Mouse (Mus musculus) neural tube, embryonic 14.5 days (tissue): ENCODE data around the gene BC005537. TPM values are rescaled to one million over a fixed set of nuclear protein-coding genes. Genes with fewer than 3 reads are reported as not detected.

Experiments
- ATAC-seq: fragments of 200-750 bp; cut with Nextera tagmentation; 2 replicates; pipeline ENCODE4 v1.8.0; 2017; ENCODE audit warnings: low read depth, mild to moderate bottlenecking, moderate TSS enrichment, moderate library complexity
- H3K27ac ChIP-seq: fragments of 300-500 bp; sonication (generic); 2 replicates; pipeline ENCODE4 v1.5.1; 2014; ENCODE audit warnings: low read depth, mild to moderate bottlenecking, control low read depth, low read length, moderate library complexity, mixed read lengths
- H3K27me3 ChIP-seq: fragments of 300-500 bp; sonication (generic); 2 replicates; pipeline ENCODE4 v1.6.1; 2014; ENCODE audit warnings: low read length; ENCODE audit not compliant: control insufficient read depth, insufficient read depth
- H3K36me3 ChIP-seq: fragments of 300-500 bp; sonication (generic); 2 replicates; pipeline ENCODE4 v1.6.1; 2014; ENCODE audit warnings: low read length, mixed read lengths; ENCODE audit not compliant: control insufficient read depth, insufficient read depth
- H3K4me1 ChIP-seq: fragments of 300-500 bp; sonication (generic); 2 replicates; pipeline ENCODE4 v1.6.1; 2014; ENCODE audit warnings: low read length; ENCODE audit not compliant: control insufficient read depth, insufficient read depth
- H3K4me2 ChIP-seq: fragments of 300-500 bp; sonication (generic); 2 replicates; pipeline ENCODE4 v1.6.1; 2014; ENCODE audit warnings: mild to moderate bottlenecking, low read depth, low read length, control low read depth
- H3K4me3 ChIP-seq: fragments of 300-500 bp; sonication (generic); 2 replicates; pipeline ENCODE4 v1.5.1; 2014; ENCODE audit warnings: low read depth, low read length, control low read depth, mixed read lengths
- H3K9ac ChIP-seq: fragments of 300-500 bp; sonication (generic); replicated peaks from 2 replicates; pipeline ENCODE4 v1.6.1; 2014; ENCODE audit warnings: low read depth, mild to moderate bottlenecking, control low read depth, low read length, mixed read lengths
- H3K9me3 ChIP-seq: fragments of 300-500 bp; sonication (generic); 2 replicates; pipeline ENCODE4 v1.6.1; 2016; ENCODE audit warnings: low read length; ENCODE audit not compliant: control insufficient read depth
- WGBS: fragments of 180-500 bp; shearing (Covaris S2); extraction: QIAGEN DNeasy Blood & Tissue Kit; methylation state at CpG from one replicate; pipeline ENCODE4 v1.1.7; 2014; 5-methylcytosine and 5-hydroxymethylcytosine counted together
- polyA plus RNA-seq: library from polyadenylated mRNA; unstranded; fragments of >200 nt; fragmentation: Nextera tagmentation; extraction: Ambion mirVana; gene quantifications from 2 replicates; pipeline ENCODE4 v1.2.1, GENCODE M21; 2014

BC005537 gene
- polyA plus RNA-seq, 1 experiment from 2014 or later = 51.9 TPM

GRCm38 (mm10) chr13:24792411-24793045 lies 8.9 kb upstream of the BC005537 start:
- H3K27ac ChIP-seq = no peak overlapping the region

GRCm38 (mm10) chr13:24798686-24799085 lies 2.8 kb upstream of the BC005537 start:
- Histone ChIP-seq H3K4me3 (no peak overlapping the region), H3K27me3 (no peaks in the 10 kb centered on the region), H3K9me3 (no peaks in the 10 kb centered on the region), H3K27ac (no peak overlapping the region), H3K4me1 (peaks cover 14% of the 10 kb centered on the region), H3K4me2 (no peak overlapping the region), H3K36me3 (no peaks in the 10 kb centered on the region), H3K9ac (no peak overlapping the region)
- no peak for ATAC-seq
- 98% methylated on average over 4 of the region's 4 CpGs for WGBS

More at GRCm38 (mm10) chr13:24792411-24793045, 8.9 kb upstream of the BC005537 start:
- ATAC-seq = no peak
- H3K4me2 ChIP-seq = no peak overlapping the region
- H3K4me1 ChIP-seq = no peaks in the 10 kb centered on the region
- no peak overlapping the region for H3K9ac ChIP-seq
- H3K27me3 ChIP-seq = no peaks in the 10 kb centered on the region
- 90% methylated on average over 9 of the region's 9 CpGs for WGBS
- no peaks in the 10 kb centered on the region for H3K36me3 ChIP-seq
- H3K9me3 ChIP-seq = no peaks in the 10 kb centered on the region
- no peak overlapping the region for H3K4me3 ChIP-seq

DNA sequence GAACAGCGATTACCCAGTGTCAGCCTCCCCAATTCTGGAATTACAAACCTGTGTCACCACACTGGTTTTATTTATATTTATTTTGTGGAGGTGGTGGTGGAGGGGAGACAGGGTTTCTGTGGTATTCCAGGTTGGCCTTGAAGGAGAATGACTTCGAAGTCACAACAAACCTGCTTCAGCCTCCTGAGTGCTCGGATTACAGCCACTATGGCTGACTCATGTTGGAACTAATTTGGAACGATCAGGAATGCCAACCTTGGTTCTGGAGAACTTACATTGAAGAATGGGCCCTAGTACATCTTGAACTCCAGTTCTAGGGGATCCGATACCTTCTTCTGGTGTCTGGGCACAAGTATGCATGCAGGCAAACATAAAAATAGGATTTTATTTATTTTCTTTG lies 2.1 kb upstream of the BC005537 start:
- H3K9ac ChIP-seq = no peak overlapping the region
- no peak overlapping the region for H3K27ac ChIP-seq
- ATAC-seq = no peak
- H3K36me3 ChIP-seq = no peaks in the 10 kb centered on the region
- peaks cover 20% of the 10 kb centered on the region for H3K4me1 ChIP-seq
- no peaks in the 10 kb centered on the region for H3K9me3 ChIP-seq
- peak overlapping the region; percentile 93 for H3K4me2 ChIP-seq
- peak overlapping the region; percentile 64 for H3K4me3 ChIP-seq
- H3K27me3 ChIP-seq = no peaks in the 10 kb centered on the region
- WGBS = 73% methylated on average over 5 of the region's 5 CpGs

GRCm38 (mm10) chr13:24799925-24800673 lies 1.4 kb upstream of the BC005537 start:
- no peaks in the 10 kb centered on the region for H3K36me3 ChIP-seq
- WGBS = 1% methylated on average over 31 of the region's 31 CpGs
- peak overlapping the region; percentile 66 for H3K9ac ChIP-seq
- peak overlapping the region; percentile 93 for H3K4me2 ChIP-seq
- no peaks in the 10 kb centered on the region for H3K27me3 ChIP-seq
- ATAC-seq = peak; percentile 38
- peak overlapping the region; percentile 98 for H3K27ac ChIP-seq
- H3K4me3 ChIP-seq = peak overlapping the region; percentile 64
- peaks cover 24% of the 10 kb centered on the region for H3K4me1 ChIP-seq
- no peaks in the 10 kb centered on the region for H3K9me3 ChIP-seq

GRCm38 (mm10) chr13:24800674-24801307 lies 666 bp upstream of the BC005537 start:
- Histone ChIP-seq H3K36me3 (no peaks in the 10 kb centered on the region; the same call in 1 of the 2 replicates), H3K9ac (peak overlapping the region; percentile 85), H3K27ac (peak overlapping the region; percentile 98), H3K9me3 (no peaks in the 10 kb centered on the region), H3K4me1 (peaks cover 24% of the 10 kb centered on the region), H3K27me3 (no peaks in the 10 kb centered on the region), H3K4me2 (peak overlapping the region; percentile 93), H3K4me3 (peak overlapping the region; percentile 64)
- WGBS = under 1% methylated on average over 42 of the region's 42 CpGs
- ATAC-seq = peak; percentile 97

GRCm38 (mm10) chr13:24802131-24802691 lies 754 bp downstream of the BC005537 start:
- Histone ChIP-seq H3K9me3 (no peaks in the 10 kb centered on the region), H3K9ac (peak overlapping the region; percentile 85), H3K27me3 (no peaks in the 10 kb centered on the region), H3K4me3 (peak overlapping the region; percentile 64), H3K36me3 (peaks cover 6% of the 10 kb centered on the region; the same call in 1 of the 2 replicates), H3K27ac (no peak overlapping the region), H3K4me1 (peaks cover 24% of the 10 kb centered on the region), H3K4me2 (peak overlapping the region; percentile 81)
- under 1% methylated on average over 26 of the region's 26 CpGs for WGBS
- ATAC-seq = no peak

DNA sequence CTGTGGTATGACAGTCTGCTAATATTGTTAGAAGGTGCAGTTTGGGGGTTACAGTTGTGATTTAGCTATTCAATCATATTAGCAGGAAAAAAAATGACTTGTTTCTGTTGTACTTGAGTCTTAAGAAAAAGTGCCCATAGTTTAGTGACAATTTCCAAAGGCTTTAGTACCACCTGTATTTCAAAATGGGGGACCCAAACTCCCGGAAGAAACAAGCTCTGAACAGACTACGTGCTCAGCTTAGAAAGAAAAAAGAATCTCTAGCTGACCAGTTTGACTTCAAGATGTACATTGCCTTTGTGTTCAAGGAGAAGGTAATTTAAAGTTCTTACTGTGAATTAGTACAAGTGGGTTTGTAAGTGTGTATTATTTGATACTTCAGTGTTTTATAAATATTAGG lies 1.7 kb downstream of the BC005537 start:
- H3K4me1 ChIP-seq = peaks cover 24% of the 10 kb centered on the region
- H3K36me3 ChIP-seq = peaks cover 11% of the 10 kb centered on the region; the same call in 1 of the 2 replicates
- no peaks in the 10 kb centered on the region for H3K27me3 ChIP-seq
- H3K9ac ChIP-seq = no peak overlapping the region
- WGBS = 25% methylated on average over 2 of the region's 2 CpGs
- no peak for ATAC-seq
- H3K4me2 ChIP-seq = peak overlapping the region; percentile 81
- peak overlapping the region; percentile 64 for H3K4me3 ChIP-seq
- no peak overlapping the region for H3K27ac ChIP-seq
- H3K9me3 ChIP-seq = no peaks in the 10 kb centered on the region

- ATAC-seq = no peak
- Histone ChIP-seq H3K9ac (no peak overlapping the region), H3K27me3 (no peaks in the 10 kb centered on the region), H3K4me1 (peaks cover 24% of the 10 kb centered on the region), H3K4me2 (no peak overlapping the region), H3K27ac (no peak overlapping the region), H3K36me3 (peaks cover 30% of the 10 kb centered on the region), H3K9me3 (no peaks in the 10 kb centered on the region), H3K4me3 (no peak overlapping the region)
Observed at GRCm38 (mm10) chr13:24806079-24806478, 4.6 kb downstream of the BC005537 start.
